Mouse (Mus musculus) embryonic facial prominence, embryonic 14.5 days (tissue): ENCODE data around the gene Gng12. TPM values are rescaled to one million over a fixed set of nuclear protein-coding genes. Genes with fewer than 3 reads are reported as not detected.

Experiments used
- ATAC-seq: fragments of 200-750 bp; cut with Nextera tagmentation; 2 replicates; pipeline ENCODE4 v1.8.0; 2017; ENCODE audit warnings: low read depth, moderate number of reproducible peaks, moderate TSS enrichment
- DNase-seq: peaks from one replicate; pipeline ENCODE4 v3.0.0-alpha.2; 2015; ENCODE audit warnings: low spot score
- H3K27ac ChIP-seq: fragments of 300-500 bp; sonication (generic); replicated peaks from 2 replicates; pipeline ENCODE4 v1.5.1; 2014; ENCODE audit warnings: low read depth, mild to moderate bottlenecking, low read length, moderate library complexity
- H3K27me3 ChIP-seq: fragments of 300-500 bp; sonication (generic); replicated peaks from 2 replicates; pipeline ENCODE4 v1.6.1; 2014; ENCODE audit warnings: low read length; ENCODE audit not compliant: control insufficient read depth, insufficient read depth
- H3K36me3 ChIP-seq: fragments of 300-500 bp; sonication (generic); 2 replicates; pipeline ENCODE4 v1.6.1; 2014; ENCODE audit warnings: low read length, mixed read lengths; ENCODE audit not compliant: control insufficient read depth, insufficient read depth
- H3K4me1 ChIP-seq: fragments of 300-500 bp; sonication (generic); 2 replicates; pipeline ENCODE4 v1.6.1; 2014; ENCODE audit warnings: antibody characterized with exemption, low read length; ENCODE audit not compliant: control insufficient read depth, insufficient read depth
- H3K4me2 ChIP-seq: fragments of 300-500 bp; sonication (generic); 2 replicates; pipeline ENCODE4 v1.6.1; 2014; ENCODE audit warnings: low read depth, mild to moderate bottlenecking, low read length, moderate library complexity, mixed read lengths
- H3K4me3 ChIP-seq: fragments of 300-500 bp; sonication (generic); 2 replicates; pipeline ENCODE4 v1.5.1; 2014; ENCODE audit warnings: low read depth, mild to moderate bottlenecking, low read length
- H3K9ac ChIP-seq: fragments of 300-500 bp; sonication (generic); 2 replicates; pipeline ENCODE4 v1.6.1; 2014; ENCODE audit warnings: low read depth, mild to moderate bottlenecking, low read length, moderate library complexity, mixed read lengths
- H3K9me3 ChIP-seq: fragments of 300-500 bp; sonication (generic); 2 replicates; pipeline ENCODE4 v1.6.1; 2016; ENCODE audit warnings: low read length; ENCODE audit not compliant: control insufficient read depth
- WGBS: fragments of 180-500 bp; shearing (Covaris S2); extraction: QIAGEN DNeasy Blood & Tissue Kit; methylation state at CpG from one replicate; pipeline ENCODE4 v1.1.7; 2014; 5-methylcytosine and 5-hydroxymethylcytosine counted together
- polyA plus RNA-seq: library from polyadenylated mRNA; unstranded; fragments of >200 nt; fragmentation: Nextera tagmentation; extraction: Ambion mirVana; gene quantifications from 2 replicates; pipeline ENCODE4 v1.2.1, GENCODE M21; 2014

Gene Gng12
- polyA plus RNA-seq, 1 experiment from 2014 or later, result 91.8 TPM

DNA sequence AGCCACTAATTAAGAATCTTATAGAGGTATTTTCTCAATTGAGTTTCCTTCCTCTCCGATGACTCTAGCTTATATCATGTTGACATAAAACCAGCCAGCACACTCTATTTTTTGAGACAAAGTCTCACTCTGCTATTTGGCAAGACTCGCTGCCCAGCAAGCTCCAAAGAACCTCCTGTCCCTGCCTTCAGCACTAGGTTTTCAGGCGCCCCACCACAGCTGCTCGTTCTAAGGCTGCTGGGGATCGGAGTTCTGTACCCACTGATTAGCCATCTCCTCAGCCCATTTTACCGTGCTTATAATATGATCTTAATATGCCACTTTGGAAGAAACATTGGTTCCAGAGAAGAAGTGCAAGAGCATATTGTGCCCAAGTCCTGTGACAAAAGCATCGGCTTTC lies 26.3 kb downstream of the Gng12 start:
- H3K9me3 ChIP-seq, result no peaks in the 10 kb centered on the region
- no peaks in the 10 kb centered on the region for H3K27me3 ChIP-seq
- no peaks in the 10 kb centered on the region for H3K36me3 ChIP-seq
- WGBS, result 84% methylated on average over 7 of the region's 7 CpGs
- DNase-seq (no peak), ATAC-seq (no peak)
- H3K4me1 ChIP-seq, result no peaks in the 10 kb centered on the region
- H3K9ac ChIP-seq, result no peak overlapping the region
- H3K27ac ChIP-seq, result no peak overlapping the region
- H3K4me3 ChIP-seq, result no peak overlapping the region
- H3K4me2 ChIP-seq, result no peak overlapping the region

DNA sequence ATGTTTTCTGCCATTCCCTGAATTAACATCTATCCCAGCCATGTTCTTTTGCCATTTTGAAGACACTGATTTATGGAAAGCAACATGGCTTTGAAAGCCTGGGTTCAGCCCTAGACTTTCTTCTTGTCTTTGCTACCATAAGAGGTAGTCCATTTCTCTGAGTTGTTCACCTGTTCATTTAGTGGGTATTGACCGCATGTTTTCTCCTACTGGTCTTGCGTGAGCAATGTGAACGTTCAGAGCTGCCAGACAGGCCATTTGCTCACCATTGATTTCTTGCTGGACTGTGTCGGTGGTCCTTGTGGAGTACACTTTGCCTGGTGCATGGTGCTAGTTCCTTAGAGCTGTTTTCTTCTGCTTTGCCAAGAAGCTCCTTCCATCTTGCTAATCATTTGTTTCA lies 27.7 kb downstream of the Gng12 start:
- H3K9ac ChIP-seq, result no peak overlapping the region
- ATAC-seq, result no peak
- no peak for DNase-seq
- no peaks in the 10 kb centered on the region for H3K4me1 ChIP-seq
- no peaks in the 10 kb centered on the region for H3K36me3 ChIP-seq
- 89% methylated on average over 4 of the region's 4 CpGs for WGBS
- no peaks in the 10 kb centered on the region for H3K9me3 ChIP-seq
- H3K27me3 ChIP-seq, result no peaks in the 10 kb centered on the region
- no peak overlapping the region for H3K27ac ChIP-seq
- no peak overlapping the region for H3K4me3 ChIP-seq
- H3K4me2 ChIP-seq, result no peak overlapping the region

DNA sequence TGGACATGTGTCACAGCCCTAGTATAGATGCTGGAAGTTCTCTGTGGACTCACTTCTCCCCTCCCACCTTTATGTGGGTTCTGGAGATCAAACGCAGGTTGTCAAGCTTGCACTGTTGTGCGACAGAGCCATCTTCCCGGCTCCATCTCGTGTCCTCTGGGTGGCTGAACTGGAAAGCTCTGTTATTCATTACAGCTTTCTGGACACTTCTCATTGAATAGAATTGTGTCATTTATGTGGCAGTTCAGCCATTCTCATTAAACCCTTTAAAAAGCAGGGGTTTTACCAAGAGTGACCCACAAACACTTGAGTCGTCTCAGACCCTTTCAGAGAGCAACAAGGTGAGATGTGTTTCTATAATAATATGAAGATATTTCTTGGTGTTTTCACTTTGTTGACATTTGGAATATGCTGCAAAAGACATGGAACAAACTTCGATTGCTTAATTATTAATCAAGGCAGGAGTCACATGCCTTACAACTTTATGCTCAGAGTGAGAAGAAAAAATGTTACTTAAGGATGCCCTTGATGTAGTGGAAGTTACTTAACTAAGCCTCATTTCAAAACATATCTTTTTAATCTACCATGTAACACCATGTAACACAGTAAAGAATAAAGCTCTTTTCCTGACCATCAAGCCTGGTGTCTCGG lies 28.2 kb downstream of the Gng12 start:
- H3K9ac ChIP-seq, result no peak overlapping the region
- 79% methylated on average over 7 of the region's 7 CpGs for WGBS
- DNase-seq, result no peak
- H3K4me2 ChIP-seq, result no peak overlapping the region
- no peaks in the 10 kb centered on the region for H3K27me3 ChIP-seq
- H3K4me3 ChIP-seq, result no peak overlapping the region
- ATAC-seq, result no peak
- H3K36me3 ChIP-seq, result no peaks in the 10 kb centered on the region
- no peak overlapping the region for H3K27ac ChIP-seq
- no peaks in the 10 kb centered on the region for H3K9me3 ChIP-seq
- H3K4me1 ChIP-seq, result no peaks in the 10 kb centered on the region

DNA sequence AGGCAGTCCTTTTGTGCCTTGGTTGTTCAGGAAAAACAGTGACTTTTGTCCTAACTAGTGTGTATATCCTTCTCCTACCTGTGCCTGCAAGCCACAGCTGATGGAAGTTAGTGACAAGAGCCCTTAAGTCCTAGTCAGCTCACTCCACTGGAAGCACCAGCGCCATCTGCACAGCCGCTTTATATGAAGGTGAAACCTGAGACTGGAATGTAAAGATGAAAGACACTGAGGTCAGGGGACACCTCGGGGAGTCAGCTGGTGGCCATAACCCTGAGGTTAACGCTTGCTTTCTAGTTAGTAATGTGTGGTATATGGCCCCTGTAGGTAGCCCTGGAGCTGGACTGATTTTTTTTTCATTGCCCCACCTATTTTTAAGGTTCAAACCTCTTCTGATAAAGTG lies 30.1 kb downstream of the Gng12 start:
- H3K27me3 ChIP-seq, result no peaks in the 10 kb centered on the region
- ATAC-seq (no peak), DNase-seq (no peak)
- H3K4me1 ChIP-seq, result no peaks in the 10 kb centered on the region
- H3K9me3 ChIP-seq, result no peaks in the 10 kb centered on the region
- H3K27ac ChIP-seq, result no peak overlapping the region
- H3K4me2 ChIP-seq, result no peak overlapping the region
- H3K4me3 ChIP-seq, result no peak overlapping the region
- 13% methylated on average over 4 of the region's 4 CpGs for WGBS
- H3K36me3 ChIP-seq, result no peaks in the 10 kb centered on the region
- no peak overlapping the region for H3K9ac ChIP-seq

DNA sequence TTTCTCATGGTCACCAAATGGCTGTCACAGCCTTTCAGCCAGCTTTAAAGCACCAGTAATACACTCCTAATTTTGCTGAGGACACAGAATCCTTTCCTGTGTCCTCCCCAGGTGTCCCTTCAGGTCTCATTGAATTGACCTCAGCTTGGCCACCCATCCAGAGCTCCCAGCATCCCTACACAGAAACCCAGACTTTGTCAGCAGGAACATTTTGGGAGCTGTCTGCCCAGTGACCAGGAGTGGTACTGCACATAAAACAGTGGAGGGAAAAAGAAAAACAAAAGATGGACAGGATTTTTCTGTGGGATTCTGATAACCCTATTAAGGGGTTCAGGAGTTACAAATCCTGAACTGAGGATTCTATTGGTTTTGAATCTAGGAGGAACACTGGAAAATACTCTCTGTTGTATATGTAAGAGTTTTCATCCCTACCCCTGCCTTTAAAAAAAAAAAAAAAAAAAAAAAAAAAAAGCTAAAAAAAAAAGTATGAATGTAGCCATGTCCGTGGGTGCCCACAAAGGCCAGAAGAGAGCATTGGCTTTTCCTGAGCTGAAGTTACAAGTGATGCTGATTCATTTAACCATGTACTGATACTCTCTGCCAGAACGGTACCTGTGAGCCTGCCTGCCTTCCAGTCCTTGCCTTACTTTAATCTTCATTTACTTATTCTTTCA lies 32.9 kb downstream of the Gng12 start:
- no peak for ATAC-seq

DNA sequence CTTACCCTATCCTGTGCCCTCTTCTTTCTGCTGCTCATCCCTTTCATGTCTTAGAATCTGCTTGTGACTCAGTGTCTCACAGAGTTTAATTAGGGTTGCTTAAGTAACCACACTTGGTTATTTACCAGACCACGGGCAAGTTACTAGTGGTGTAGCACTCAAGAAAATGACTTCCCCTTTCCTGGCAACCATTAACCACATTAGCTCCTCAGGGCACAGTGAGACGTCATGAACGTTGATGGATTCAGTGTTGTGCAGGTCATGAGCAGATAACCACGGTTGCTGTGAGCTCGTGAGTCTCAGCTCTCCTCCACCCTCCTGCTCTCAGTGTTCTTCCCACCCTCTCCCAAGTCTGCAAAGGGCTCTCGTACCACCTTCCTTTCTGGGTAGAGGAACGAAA lies 33.5 kb downstream of the Gng12 start:
- ATAC-seq (no peak), DNase-seq (no peak)
- Histone ChIP-seq H3K9ac (no peak overlapping the region), H3K4me3 (no peak overlapping the region), H3K36me3 (no peaks in the 10 kb centered on the region), H3K27ac (no peak overlapping the region), H3K4me1 (0 out of 2 replicates have a peak, but pooled peaks cover 4% of the 10 kb centered on the region), H3K9me3 (no peaks in the 10 kb centered on the region), H3K4me2 (no peak overlapping the region), H3K27me3 (no peaks in the 10 kb centered on the region)
- 37% methylated on average over 7 of the region's 7 CpGs for WGBS

More for the DNA sequence above, 32.9 kb downstream of the Gng12 start:
- H3K27ac ChIP-seq, result no peak overlapping the region
- no peak overlapping the region for H3K4me3 ChIP-seq
- WGBS, result 61% methylated on average over 2 of the region's 2 CpGs
- no peaks in the 10 kb centered on the region for H3K36me3 ChIP-seq
- H3K27me3 ChIP-seq, result no peaks in the 10 kb centered on the region
- no peak overlapping the region for H3K9ac ChIP-seq
- H3K4me2 ChIP-seq, result no peak overlapping the region
- H3K4me1 ChIP-seq, result 0 out of 2 replicates have a peak, but pooled peaks cover 4% of the 10 kb centered on the region
- H3K9me3 ChIP-seq, result no peaks in the 10 kb centered on the region
- DNase-seq, result no peak

DNA sequence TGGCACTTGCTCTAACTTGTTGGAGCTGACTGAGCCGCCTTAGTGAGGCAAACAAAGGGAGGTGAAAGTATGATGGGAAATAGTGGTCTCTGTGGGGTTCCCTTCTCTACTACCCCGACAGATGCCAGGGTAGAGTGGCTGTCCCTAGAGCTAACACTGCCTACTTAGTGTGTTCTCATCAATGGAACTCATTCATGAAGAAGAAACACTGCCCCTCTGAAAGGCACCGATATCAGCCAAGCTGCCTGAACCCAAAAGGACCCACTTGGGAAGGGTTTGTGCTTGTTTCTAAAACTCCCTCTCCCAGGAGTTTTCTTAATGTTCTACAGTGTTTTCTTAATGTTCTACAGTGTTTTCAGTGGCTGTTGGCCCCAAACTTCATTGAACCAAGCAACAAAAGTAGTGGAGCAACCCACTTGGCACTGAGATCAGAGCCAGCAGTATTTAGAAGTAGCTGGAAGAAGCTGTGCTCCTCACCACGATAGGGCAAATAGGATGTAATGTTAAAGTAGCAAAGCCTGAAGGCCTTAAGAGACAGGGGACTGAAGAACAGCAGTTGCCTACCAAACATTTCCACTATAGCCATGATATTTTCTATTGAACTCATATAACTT lies 36.1 kb downstream of the Gng12 start:
- no peaks in the 10 kb centered on the region for H3K27me3 ChIP-seq
- ATAC-seq (0 out of 2 replicates have a peak, but pooled peaks have one; percentile 50), DNase-seq (no peak)
- 65% methylated on average over 4 of the region's 4 CpGs for WGBS
- H3K27ac ChIP-seq, result no peak overlapping the region
- no peak overlapping the region for H3K9ac ChIP-seq
- no peaks in the 10 kb centered on the region for H3K9me3 ChIP-seq
- H3K36me3 ChIP-seq, result no peaks in the 10 kb centered on the region
- H3K4me1 ChIP-seq, result 0 out of 2 replicates have a peak, but pooled peaks cover 4% of the 10 kb centered on the region
- no peak overlapping the region for H3K4me2 ChIP-seq
- no peak overlapping the region for H3K4me3 ChIP-seq

DNA sequence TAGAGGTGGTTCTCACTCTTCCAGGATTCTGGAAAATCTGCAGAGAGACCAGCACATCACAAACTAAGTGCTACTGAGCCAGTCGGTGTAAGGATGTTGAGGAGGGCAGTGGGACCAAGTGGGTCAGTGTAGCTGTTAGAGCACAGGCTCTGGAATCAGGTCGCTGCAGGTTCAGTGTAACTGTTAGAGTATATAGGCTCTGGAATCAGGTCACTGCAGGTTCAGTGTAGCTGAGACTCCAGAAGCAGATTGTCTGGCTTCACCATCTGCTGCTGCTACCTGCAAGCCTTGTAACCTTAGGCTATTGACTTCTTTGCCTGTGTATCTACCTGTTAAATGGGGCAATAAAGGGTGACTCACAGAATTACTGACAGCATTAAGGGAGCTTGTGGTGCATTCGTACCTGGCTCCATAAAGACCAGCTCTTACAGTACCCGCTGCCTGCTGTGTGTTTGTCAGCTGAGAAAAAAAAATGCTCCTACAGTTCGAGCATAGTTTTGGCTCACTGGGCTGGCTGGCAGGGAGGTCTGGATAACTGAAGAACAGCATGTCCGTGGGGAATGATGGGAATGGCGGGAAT lies 44.5 kb downstream of the Gng12 start:
- 61% methylated on average over 7 of the region's 7 CpGs for WGBS
- ATAC-seq (no peak), DNase-seq (no peak)
- no peak overlapping the region for H3K27ac ChIP-seq
- no peak overlapping the region for H3K9ac ChIP-seq
- H3K4me3 ChIP-seq, result no peak overlapping the region
- no peak overlapping the region for H3K4me2 ChIP-seq
- no peaks in the 10 kb centered on the region for H3K27me3 ChIP-seq
- no peaks in the 10 kb centered on the region for H3K36me3 ChIP-seq
- no peaks in the 10 kb centered on the region for H3K9me3 ChIP-seq
- H3K4me1 ChIP-seq, result peaks cover 17% of the 10 kb centered on the region
